Mouse (Mus musculus): ENCODE data around the gene Parvb. TPM values are rescaled to one million over a fixed set of nuclear protein-coding genes. Genes with fewer than 3 reads are reported as not detected.

The Parvb gene
- polyA plus RNA-seq, 1 experiment: 54.5 TPM

- H3K27ac ChIP-seq (ENCODE audit: insufficient read depth, low read length): peak overlapping the region; percentile 50
- TF ChIP-seq EP300 (IDR thresholded peaks at IDR 0.05; ENCODE audit: insufficient read depth, low read depth, low read length) (no peak), CTCF (IDR thresholded peaks at IDR 0.05; ENCODE audit: low read depth, low read length) (no peak), POLR2A (IDR thresholded peaks at IDR 0.05; ENCODE audit: insufficient read depth, low read length) (no peak)
- H3K9me3 ChIP-seq (replicated peaks; ENCODE audit: control insufficient read depth, insufficient read depth, low read length, poor library complexity, severe bottlenecking): no peaks in the 10 kb centered on the region
- no peaks in the 10 kb centered on the region for H3K27me3 ChIP-seq (ENCODE audit: control insufficient read depth, insufficient read depth, low read length, poor library complexity, severe bottlenecking)
- no peak overlapping the region for H3K9ac ChIP-seq (ENCODE audit: low read depth, poor library complexity, severe bottlenecking)
- H3K4me3 ChIP-seq (ENCODE audit: low read depth, low read length): no peak overlapping the region
- no peaks in the 10 kb centered on the region for H3K36me3 ChIP-seq (ENCODE audit: control insufficient read depth, insufficient read depth, low read length, poor library complexity, severe bottlenecking)
- H3K4me1 ChIP-seq (ENCODE audit: control insufficient read depth, insufficient read depth, low read length): peaks cover 6% of the 10 kb centered on the region
Measured at GRCm38 (mm10) chr15:84312878-84313565, 81.2 kb downstream of the Parvb start.

GRCm38 (mm10) chr15:84313566-84313878 lies 81.7 kb downstream of the Parvb start:
- Histone ChIP-seq H3K4me1 (ENCODE audit: control insufficient read depth, insufficient read depth, low read length) (peaks cover 6% of the 10 kb centered on the region), H3K4me3 (ENCODE audit: low read depth, low read length) (no peak overlapping the region), H3K27me3 (ENCODE audit: control insufficient read depth, insufficient read depth, low read length, poor library complexity, severe bottlenecking) (no peaks in the 10 kb centered on the region), H3K9ac (ENCODE audit: low read depth, poor library complexity, severe bottlenecking) (no peak overlapping the region), H3K27ac (ENCODE audit: insufficient read depth, low read length) (peak overlapping the region; percentile 50), H3K36me3 (ENCODE audit: control insufficient read depth, insufficient read depth, low read length, poor library complexity, severe bottlenecking) (no peaks in the 10 kb centered on the region), H3K9me3 (replicated peaks; ENCODE audit: control insufficient read depth, insufficient read depth, low read length, poor library complexity, severe bottlenecking) (no peaks in the 10 kb centered on the region)
- TF ChIP-seq CTCF (IDR thresholded peaks at IDR 0.05; ENCODE audit: low read depth, low read length) (no peak), EP300 (IDR thresholded peaks at IDR 0.05; ENCODE audit: insufficient read depth, low read depth, low read length) (no peak), POLR2A (IDR thresholded peaks at IDR 0.05; ENCODE audit: insufficient read depth, low read length) (no peak)

- Histone ChIP-seq H3K9me3 (replicated peaks; ENCODE audit: control insufficient read depth, insufficient read depth, low read length, poor library complexity, severe bottlenecking) (no peaks in the 10 kb centered on the region), H3K27me3 (ENCODE audit: control insufficient read depth, insufficient read depth, low read length, poor library complexity, severe bottlenecking) (no peaks in the 10 kb centered on the region), H3K4me3 (ENCODE audit: low read depth, low read length) (0 out of 2 replicates have a peak overlapping the region, but pooled peaks have one; percentile 5), H3K9ac (ENCODE audit: low read depth, poor library complexity, severe bottlenecking) (no peak overlapping the region), H3K4me1 (ENCODE audit: control insufficient read depth, insufficient read depth, low read length) (peaks cover 6% of the 10 kb centered on the region), H3K36me3 (ENCODE audit: control insufficient read depth, insufficient read depth, low read length, poor library complexity, severe bottlenecking) (no peaks in the 10 kb centered on the region), H3K27ac (ENCODE audit: insufficient read depth, low read length) (peak overlapping the region; percentile 63)
- no peak for TF ChIP-seq POLR2A (IDR thresholded peaks at IDR 0.05; ENCODE audit: insufficient read depth, low read length)
- peak; percentile 79; the same call in 1 of the 2 replicates for TF ChIP-seq EP300 (IDR thresholded peaks at IDR 0.05; ENCODE audit: insufficient read depth, low read depth, low read length)
Measured at GRCm38 (mm10) chr15:84314420-84315080, 82.7 kb downstream of the Parvb start.

GRCm38 (mm10) chr15:84315276-84316046 lies 83.6 kb downstream of the Parvb start:
- Histone ChIP-seq H3K4me3 (ENCODE audit: low read depth, low read length) (no peak overlapping the region), H3K4me1 (ENCODE audit: control insufficient read depth, insufficient read depth, low read length) (peaks cover 6% of the 10 kb centered on the region), H3K27ac (ENCODE audit: insufficient read depth, low read length) (no peak overlapping the region), H3K36me3 (ENCODE audit: control insufficient read depth, insufficient read depth, low read length, poor library complexity, severe bottlenecking) (no peaks in the 10 kb centered on the region), H3K9me3 (replicated peaks; ENCODE audit: control insufficient read depth, insufficient read depth, low read length, poor library complexity, severe bottlenecking) (no peaks in the 10 kb centered on the region), H3K9ac (ENCODE audit: low read depth, poor library complexity, severe bottlenecking) (no peak overlapping the region), H3K27me3 (ENCODE audit: control insufficient read depth, insufficient read depth, low read length, poor library complexity, severe bottlenecking) (no peaks in the 10 kb centered on the region)
- no peak for TF ChIP-seq CTCF (IDR thresholded peaks at IDR 0.05; ENCODE audit: low read depth, low read length)
- no peak for TF ChIP-seq POLR2A (IDR thresholded peaks at IDR 0.05; ENCODE audit: insufficient read depth, low read length)
- no peak for TF ChIP-seq EP300 (IDR thresholded peaks at IDR 0.05; ENCODE audit: insufficient read depth, low read depth, low read length)

- Histone ChIP-seq H3K9me3 (replicated peaks; ENCODE audit: control insufficient read depth, insufficient read depth, low read length, poor library complexity, severe bottlenecking) (no peaks in the 10 kb centered on the region), H3K27ac (ENCODE audit: insufficient read depth, low read length) (no peak overlapping the region), H3K4me3 (ENCODE audit: low read depth, low read length) (no peak overlapping the region), H3K4me1 (ENCODE audit: control insufficient read depth, insufficient read depth, low read length) (peaks cover 4% of the 10 kb centered on the region), H3K36me3 (ENCODE audit: control insufficient read depth, insufficient read depth, low read length, poor library complexity, severe bottlenecking) (no peaks in the 10 kb centered on the region), H3K9ac (ENCODE audit: low read depth, poor library complexity, severe bottlenecking) (no peak overlapping the region), H3K27me3 (ENCODE audit: control insufficient read depth, insufficient read depth, low read length, poor library complexity, severe bottlenecking) (no peaks in the 10 kb centered on the region)
- TF ChIP-seq CTCF (IDR thresholded peaks at IDR 0.05; ENCODE audit: low read depth, low read length): no peak
- TF ChIP-seq EP300 (IDR thresholded peaks at IDR 0.05; ENCODE audit: insufficient read depth, low read depth, low read length): no peak
- TF ChIP-seq POLR2A (IDR thresholded peaks at IDR 0.05; ENCODE audit: insufficient read depth, low read length): no peak
Measured at GRCm38 (mm10) chr15:84319393-84319792, 87.5 kb downstream of the Parvb start.
